8 mouse cellular contexts compared by ENCODE assay signal in genomic region chr7:117433641-117434040, GRCm38 (mm10). TPM values are rescaled to one million over a fixed set of nuclear protein-coding genes. Genes with fewer than 3 reads are reported as not detected.
DNase-seq lines count a peak whose midpoint lies in the region; ATAC-seq and TF ChIP-seq lines count a peak whose summit lies in the region.

No protein-coding gene starts in this region.

- H3K9me3 ChIP-seq in hindbrain, embryonic 12.5 days (replicated peaks), result no peaks in the 10 kb centered on the region

- H3K4me2 ChIP-seq in hindbrain, embryonic 12.5 days (replicated peaks), result no peak overlapping the region

- H3K4me1 ChIP-seq in heart, adult 2 months (ENCODE audit: control insufficient read depth, insufficient read depth, low read length), result peaks cover 6% of the 10 kb centered on the region
- H3K4me1 ChIP-seq in hindbrain, embryonic 12.5 days, result peaks cover 6% of the 10 kb centered on the region; the same call in 1 of the 2 replicates

- no peak overlapping the region for H3K4me3 ChIP-seq in heart, adult 2 months
- H3K4me3 ChIP-seq in hindbrain, embryonic 12.5 days, result no peak overlapping the region

- H3K27me3 ChIP-seq in heart, adult 2 months (ENCODE audit: control insufficient read depth, insufficient read depth, low read length), result no peaks in the 10 kb centered on the region
- H3K27me3 ChIP-seq in hindbrain, embryonic 12.5 days, result no peaks in the 10 kb centered on the region

- TF ChIP-seq EP300 in heart, adult 2 months (IDR thresholded peaks at IDR 0.05; ENCODE audit: insufficient read depth, low read depth, low read length), result no peak

- H3K9ac ChIP-seq in heart, adult 2 months (ENCODE audit: low read depth, low read length), result no peak overlapping the region
- no peak overlapping the region for H3K9ac ChIP-seq in hindbrain, embryonic 12.5 days

- intact Hi-C loops in heart, adult 2 months (cut with DNase I), result no loop called here

- H3K36me3 ChIP-seq in heart, adult 2 months (ENCODE audit: control insufficient read depth, insufficient read depth, low read length), result no peaks in the 10 kb centered on the region
- no peaks in the 10 kb centered on the region for H3K36me3 ChIP-seq in hindbrain, embryonic 12.5 days

- DNase-seq in heart, adult 2 months, result peak; percentile 17 to 28
- no peak for DNase-seq in heart, postnatal 4 days
- DNase-seq in CD4-positive helper T cell, adult 2 months (ENCODE audit: low read depth, low spot score), result peak; percentile 49
- peak; percentile 63 for DNase-seq in naive thymus-derived CD4-positive, alpha-beta T cell, adult 2 months (ENCODE audit: low read depth)
- DNase-seq in lung, adult 18-20 months, result no peak
- DNase-seq in embryo, embryonic 10.5 days (ENCODE audit: low spot score), result no peak

- no peak for TF ChIP-seq POLR2A in heart, adult 2 months (IDR thresholded peaks at IDR 0.05; ENCODE audit: insufficient read depth, low read depth, low read length)

- H3K79me2 ChIP-seq in heart, adult 2 months (replicated peaks; ENCODE audit: control insufficient read depth, insufficient read depth, low read length), result no peaks in the 10 kb centered on the region

- H3K27ac ChIP-seq in heart, adult 2 months, result no peak overlapping the region
- H3K27ac ChIP-seq in hindbrain, embryonic 12.5 days, result no peak overlapping the region

- TF ChIP-seq CTCF in heart, adult 2 months (IDR thresholded peaks at IDR 0.05), result no peak

- peak; percentile 17 for ATAC-seq in inflammation-experienced regulatory T-cells, adult 6 months
- ATAC-seq in hindbrain, embryonic 12.5 days (ENCODE audit: low FRiP score), result no peak

- 42% methylated on average over 9 of the region's 9 CpGs for WGBS in heart, adult 2 months
- WGBS in hindbrain, embryonic 12.5 days, result 85% methylated on average over 9 of the region's 9 CpGs

RNA-seq across cellular contexts. Expression of gene Xylt1, which starts 52.9 kb away (rescaled TPM):
- 1 to 10 TPM; 1.4 to 2.3 TPM for total RNA-seq in heart, adult 2 months (2021)
- 1.2 and 1.8 TPM in 2 replicates for polyA plus RNA-seq in heart, adult 2 months (2012; rRNA removed)
- 1 to 10 TPM; 6.5 to 6.9 TPM for total RNA-seq in heart, postnatal 4 days (2021)
- 1 to 10 TPM; 2.2 to 3.6 (median 2.8) TPM for polyA plus RNA-seq in inflammation-experienced regulatory T-cells, adult 6 months (2017; shearing (Covaris generic))
- polyA plus RNA-seq in hindbrain, embryonic 12.5 days (2016; fragmentation: Nextera tagmentation; extraction: Ambion mirVana), result 2.4 and 3.6 TPM in 2 replicates

Comparison
In these comparisons a context has a peak if more than half of its experiments do, and no peak if none do; other contexts are left out.
1. DNase-seq: peak in heart, adult 2 months (2 of 2), CD4-positive helper T cell, adult 2 months (single experiment) and naive thymus-derived CD4-positive, alpha-beta T cell, adult 2 months (single experiment); none in heart, postnatal 4 days (single experiment), lung, adult 18-20 months (0 of 2) and embryo, embryonic 10.5 days (single experiment).